Mouse (Mus musculus): ENCODE results near the gene Ppp2r1b. TPM values are rescaled to one million over a fixed set of nuclear protein-coding genes. Genes with fewer than 3 reads are reported as not detected.

Gene Ppp2r1b
- total RNA-seq, 4 experiments from 2014 or later, result 13.5 to 19.2 (median 16.8) TPM

DNA sequence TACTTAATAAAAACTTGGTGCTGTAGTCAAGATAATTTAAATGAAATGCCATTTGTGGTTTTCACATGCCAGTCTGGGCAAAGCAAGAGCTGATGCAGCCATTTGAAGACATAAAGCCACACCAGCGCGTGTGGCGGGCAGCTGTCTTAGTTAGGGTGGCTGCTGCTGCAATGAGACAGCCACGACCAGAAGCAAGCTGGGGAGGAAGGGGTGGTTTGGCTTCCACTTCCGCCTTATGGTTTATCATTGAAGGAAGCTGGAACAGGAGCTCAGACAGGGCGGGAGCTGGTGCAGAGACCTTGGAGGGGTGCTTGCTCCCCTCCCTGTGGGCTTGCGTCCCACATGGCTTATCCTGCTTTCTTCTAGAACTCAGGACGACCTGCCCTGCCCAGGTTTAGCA, 20.7 kb downstream of the Ppp2r1b start:
- no peak for DNase-seq (ENCODE audit: low spot score in 2 of 2)

GRCm38 (mm10) chr9:50867015-50867414, 21.9 kb downstream of the Ppp2r1b start:
- no peak for DNase-seq (ENCODE audit: low spot score in 2 of 2)

GRCm38 (mm10) chr9:50868182-50868581, 23.1 kb downstream of the Ppp2r1b start:
- DNase-seq (ENCODE audit: low spot score in 2 of 2), result no peak

- DNase-seq (ENCODE audit: low spot score in 2 of 2), result no peak
Measured at GRCm38 (mm10) chr9:50873210-50873609, 28.1 kb downstream of the Ppp2r1b start.

DNA sequence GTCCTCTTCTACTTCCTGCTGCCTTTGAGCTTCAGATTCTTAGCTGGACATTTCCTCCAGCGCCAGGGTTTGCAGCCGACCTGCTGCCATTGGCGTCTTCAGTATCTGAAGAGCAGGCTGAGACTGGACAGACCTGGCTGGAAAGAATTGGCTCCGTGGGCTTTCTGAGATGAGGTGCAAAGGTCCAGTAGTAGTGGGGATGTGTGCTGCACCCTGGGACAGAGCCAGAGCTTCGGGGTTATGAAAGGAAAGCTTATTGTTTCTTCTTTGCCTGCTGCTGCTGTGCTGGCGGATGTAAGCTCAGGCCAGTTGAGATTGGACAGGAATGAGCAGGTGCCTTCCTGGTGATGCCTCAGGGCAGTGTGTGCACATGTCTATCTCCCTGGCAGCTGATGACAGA, 28.9 kb downstream of the Ppp2r1b start:
- no peak for DNase-seq (ENCODE audit: low spot score in 2 of 2)

DNA sequence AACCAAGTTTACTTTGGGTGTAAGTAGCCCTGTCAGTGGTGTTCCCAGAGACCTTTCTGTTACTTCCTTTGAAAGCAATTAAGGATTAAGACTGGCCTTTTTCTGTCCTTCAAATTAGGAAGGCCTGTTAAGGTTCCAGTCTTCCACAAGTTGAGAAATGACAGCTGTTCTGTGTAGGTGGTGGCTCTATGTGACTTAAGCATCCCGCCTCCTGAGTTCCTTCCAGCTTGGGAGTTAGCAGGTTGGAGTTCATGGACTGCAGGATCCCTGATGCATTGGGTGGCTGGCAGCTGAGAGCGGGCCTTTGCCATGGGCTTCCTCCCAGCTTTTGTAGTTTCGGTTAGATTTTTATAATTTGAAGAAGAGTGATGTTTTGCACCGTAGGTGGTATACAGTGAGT, 30.4 kb downstream of the Ppp2r1b start:
- DNase-seq (ENCODE audit: low spot score in 2 of 2), result no peak

DNA sequence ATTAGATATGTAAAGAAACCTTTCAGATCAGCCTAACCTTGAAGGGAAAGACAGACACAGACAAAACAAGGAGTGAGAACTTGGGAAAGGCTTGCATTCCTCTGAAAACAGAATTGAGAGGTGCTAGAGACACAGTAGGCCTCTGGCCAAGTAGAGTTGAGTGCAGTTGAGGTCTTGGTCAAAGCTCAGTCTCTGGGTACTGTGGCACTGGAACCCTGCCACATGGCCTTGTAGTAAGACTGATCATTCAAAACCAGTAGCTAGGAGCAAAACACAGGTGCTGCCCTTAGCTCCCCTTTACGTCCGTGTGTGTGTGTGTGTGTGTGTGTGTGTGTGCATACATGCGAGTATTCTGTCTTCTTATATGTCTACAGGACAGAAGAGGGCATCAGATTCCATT, 31.2 kb downstream of the Ppp2r1b start:
- DNase-seq (ENCODE audit: low spot score in 2 of 2), result no peak

- no peak for DNase-seq (ENCODE audit: low spot score in 2 of 2)
Measured at GRCm38 (mm10) chr9:50877431-50877830, 32.3 kb downstream of the Ppp2r1b start.

GRCm38 (mm10) chr9:50882183-50882582, 37.1 kb downstream of the Ppp2r1b start:
- DNase-seq (ENCODE audit: low spot score in 2 of 2), result no peak

- DNase-seq (ENCODE audit: low spot score in 2 of 2), result peak; percentile 32 to 45
Measured at GRCm38 (mm10) chr9:50884093-50884492, 39.0 kb downstream of the Ppp2r1b start.

DNA sequence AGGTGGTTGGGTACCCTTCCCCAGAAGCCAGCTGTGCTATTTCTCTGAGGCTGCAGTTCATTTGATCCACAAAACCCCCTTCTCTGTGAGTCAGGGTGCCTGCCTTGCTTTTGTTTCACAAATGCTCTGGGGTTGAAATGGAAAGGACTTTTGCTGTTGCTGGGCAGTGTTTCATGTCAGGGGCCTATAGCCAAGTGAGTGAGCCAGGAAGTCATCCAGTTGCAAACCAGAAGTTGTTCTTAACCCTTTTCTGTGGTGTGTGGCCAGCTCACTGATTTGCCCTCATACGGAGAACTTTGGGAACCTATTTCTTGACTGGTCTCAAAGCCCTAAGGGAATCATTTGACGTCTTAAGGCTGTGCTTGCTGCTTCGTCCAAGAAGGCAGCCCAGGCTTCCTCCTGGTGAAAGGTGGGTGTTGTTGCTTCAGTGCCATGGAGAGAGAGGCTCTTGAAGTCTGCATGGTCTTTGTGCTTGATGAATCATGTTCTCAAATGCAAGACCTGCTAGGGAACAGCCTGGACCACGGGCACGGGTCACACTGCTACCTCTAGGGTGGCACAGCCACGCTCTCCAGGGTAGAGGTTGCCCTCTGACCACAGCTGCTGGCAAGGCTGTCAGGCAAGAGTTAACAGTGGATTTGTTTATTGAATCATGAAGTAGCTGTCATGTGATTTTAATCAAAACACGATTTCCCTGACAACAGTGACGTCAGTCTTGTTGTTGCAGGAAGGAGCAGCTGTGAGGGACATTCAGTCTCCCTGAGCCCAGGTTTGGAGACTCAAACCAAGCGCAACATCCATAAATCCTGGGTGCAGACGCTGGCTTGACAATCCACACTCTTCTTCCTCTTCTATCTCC, 39.9 kb downstream of the Ppp2r1b start:
- DNase-seq (ENCODE audit: low spot score in 2 of 2), result peak; percentile 38 to 43

DNA sequence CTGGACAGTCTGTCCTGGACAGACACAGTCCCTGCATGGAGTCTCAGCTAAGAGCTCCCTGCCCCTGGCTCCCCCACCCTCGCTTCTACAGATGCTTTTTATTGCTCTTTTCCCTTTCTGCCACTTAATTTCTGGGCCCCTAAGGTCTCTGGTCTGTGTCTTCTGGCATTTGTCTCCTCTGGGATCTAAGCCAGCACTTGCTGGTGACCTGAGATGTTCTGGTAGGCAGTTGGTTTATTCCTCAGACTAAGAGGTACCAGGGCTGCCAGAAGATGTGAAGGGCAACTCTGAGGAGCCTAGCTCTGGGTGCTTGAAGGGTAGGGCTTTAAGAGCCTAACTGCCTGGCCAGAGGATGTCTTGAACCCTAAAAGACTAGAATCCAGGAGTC, 40.5 kb downstream of the Ppp2r1b start:
- no peak for DNase-seq (ENCODE audit: low spot score in 2 of 2)

- DNase-seq (ENCODE audit: low spot score in 2 of 2), result no peak
Measured at GRCm38 (mm10) chr9:50886870-50887269, 41.8 kb downstream of the Ppp2r1b start.

DNA sequence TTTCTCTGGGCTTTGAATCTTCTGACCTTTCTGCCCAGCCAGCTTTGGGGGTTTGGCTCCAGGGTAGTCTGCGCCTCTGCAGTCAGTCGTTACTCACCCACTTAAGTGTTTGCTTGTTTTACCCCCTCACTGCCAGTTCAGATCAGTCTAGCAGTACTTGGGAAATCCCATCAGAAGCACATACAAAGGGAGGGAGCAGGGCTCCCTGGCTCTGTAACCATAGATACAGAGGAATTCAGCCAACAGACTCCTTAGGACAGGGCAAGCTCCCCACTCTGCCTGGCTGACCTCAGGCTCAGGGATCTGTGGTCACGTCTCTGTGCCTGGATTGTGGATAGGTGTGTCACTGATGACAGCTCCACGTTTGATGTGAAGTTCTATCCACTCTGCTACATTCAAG, 42.2 kb downstream of the Ppp2r1b start:
- no peak for DNase-seq (ENCODE audit: low spot score in 2 of 2)

- no peak for DNase-seq (ENCODE audit: low spot score in 2 of 2)
Measured at GRCm38 (mm10) chr9:50889211-50889610, 44.1 kb downstream of the Ppp2r1b start.

- no peak for DNase-seq (ENCODE audit: low spot score in 2 of 2)
Measured at GRCm38 (mm10) chr9:50889964-50890363, 44.9 kb downstream of the Ppp2r1b start.

GRCm38 (mm10) chr9:50890494-50891090, 45.5 kb downstream of the Ppp2r1b start:
- no peak for DNase-seq (ENCODE audit: low spot score in 2 of 2)

GRCm38 (mm10) chr9:50893665-50894064, 48.6 kb downstream of the Ppp2r1b start:
- DNase-seq (ENCODE audit: low spot score in 2 of 2), result peak in 1 of 2 experiments; percentile 47

DNA sequence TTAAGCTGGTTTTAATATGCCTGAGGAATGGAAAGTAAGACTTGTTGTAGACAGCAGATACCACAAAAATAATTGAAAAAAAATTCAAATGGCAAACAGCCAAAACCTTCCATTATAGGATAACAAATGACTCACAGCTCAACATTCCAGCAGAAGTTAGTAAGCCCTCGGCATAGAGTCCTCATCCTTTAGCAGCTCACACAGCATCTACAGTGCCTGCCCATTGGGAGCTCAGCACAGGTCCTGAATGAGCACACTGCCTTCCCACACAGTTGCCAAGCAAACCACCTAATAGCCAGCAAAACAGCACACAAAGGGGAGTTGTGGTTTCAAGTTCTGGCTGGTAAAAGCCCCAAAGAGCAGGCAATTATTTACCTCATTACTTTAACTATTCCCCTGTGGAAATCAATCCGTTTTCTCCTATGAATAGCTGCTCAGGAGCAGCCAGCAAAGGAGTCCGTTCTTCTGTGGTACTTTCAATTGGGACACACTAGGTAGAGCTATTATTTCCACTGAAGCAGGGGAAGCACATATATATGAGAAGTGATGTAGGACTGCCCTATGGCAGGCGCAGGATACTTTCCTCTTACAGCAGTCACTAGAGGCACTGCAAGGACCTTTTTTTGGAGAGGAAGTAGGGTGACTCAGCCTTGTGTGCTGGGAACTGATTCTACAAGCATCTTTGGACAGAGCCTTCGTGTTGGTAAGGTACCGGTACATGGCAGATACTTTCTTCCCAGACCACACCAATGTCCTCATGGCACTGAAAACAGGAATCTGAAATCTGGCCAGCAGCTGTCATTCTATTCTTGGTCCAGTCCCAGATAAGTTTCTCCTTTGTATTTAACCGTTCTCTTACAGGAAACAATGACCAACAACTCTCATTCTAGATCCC, 55.2 kb downstream of the Ppp2r1b start:
- no peak for DNase-seq (ENCODE audit: low spot score in 2 of 2)

DNA sequence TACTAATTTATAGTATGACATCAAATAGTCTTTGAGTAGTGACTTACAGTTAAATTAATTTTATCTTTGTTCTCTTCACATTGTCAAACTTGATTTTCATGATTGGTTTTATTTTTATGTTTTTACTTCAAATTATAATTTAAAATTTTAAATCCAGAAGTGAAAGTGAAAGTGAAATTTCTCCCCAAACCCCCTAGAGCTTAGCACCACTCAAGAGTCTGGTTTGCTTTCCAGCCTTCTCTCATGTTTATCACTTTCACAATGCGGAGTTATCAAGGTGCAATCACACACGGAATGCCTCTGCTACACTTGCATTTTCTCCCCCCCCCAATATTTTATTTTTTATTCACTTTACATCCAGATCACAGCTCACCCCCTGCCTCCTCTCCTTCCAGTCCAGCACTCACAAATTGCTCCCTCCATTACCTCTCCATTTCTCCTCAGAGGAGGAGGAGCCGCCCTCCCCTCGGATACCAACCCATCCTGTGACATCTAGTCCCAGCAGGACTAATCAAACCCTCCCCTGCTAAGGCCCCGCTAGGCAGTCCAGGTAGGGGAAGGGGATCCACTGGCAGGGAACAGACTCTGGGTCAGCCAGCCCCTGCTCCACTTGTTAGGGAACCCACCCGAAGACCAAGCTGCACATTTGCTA, 59.2 kb downstream of the Ppp2r1b start:
- no peak for DNase-seq (ENCODE audit: low spot score in 2 of 2)

DNA sequence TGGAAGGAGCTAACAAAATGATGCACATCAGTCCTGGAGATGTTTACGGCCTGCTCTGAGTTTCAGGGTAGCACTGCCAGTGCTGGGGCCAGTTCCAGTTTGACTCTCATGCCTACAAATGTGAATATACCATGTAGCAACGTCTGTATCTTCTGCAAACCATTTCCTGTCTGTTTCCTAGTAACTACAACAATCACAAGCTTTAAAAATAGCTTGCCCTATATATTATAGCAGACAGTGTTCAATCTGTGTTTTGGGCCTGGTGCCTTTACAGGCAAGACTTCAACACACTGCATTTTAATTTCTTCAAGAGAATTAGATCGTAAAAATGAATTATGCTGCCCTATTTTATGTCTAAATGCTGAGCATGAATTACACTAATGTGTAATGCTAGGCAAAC, 60.2 kb downstream of the Ppp2r1b start:
- DNase-seq (ENCODE audit: low spot score in 2 of 2), result no peak
